Mouse (Mus musculus): ENCODE measurements around the gene Cntn2. TPM values are rescaled to one million over a fixed set of nuclear protein-coding genes. Genes with fewer than 3 reads are reported as not detected.

Gene Cntn2
- total RNA-seq, 1 experiment from 2014 or later = 0.07 TPM

- DNase-seq = peak; percentile 91
Observed at GRCm38 (mm10) chr1:132557901-132558631, 15.0 kb upstream of the Cntn2 start.

- peak; percentile 53 for DNase-seq
Observed at GRCm38 (mm10) chr1:132543789-132544188, 733 bp upstream of the Cntn2 start.

GRCm38 (mm10) chr1:132541824-132542599, 1.0 kb downstream of the Cntn2 start:
- no peak for DNase-seq

DNA sequence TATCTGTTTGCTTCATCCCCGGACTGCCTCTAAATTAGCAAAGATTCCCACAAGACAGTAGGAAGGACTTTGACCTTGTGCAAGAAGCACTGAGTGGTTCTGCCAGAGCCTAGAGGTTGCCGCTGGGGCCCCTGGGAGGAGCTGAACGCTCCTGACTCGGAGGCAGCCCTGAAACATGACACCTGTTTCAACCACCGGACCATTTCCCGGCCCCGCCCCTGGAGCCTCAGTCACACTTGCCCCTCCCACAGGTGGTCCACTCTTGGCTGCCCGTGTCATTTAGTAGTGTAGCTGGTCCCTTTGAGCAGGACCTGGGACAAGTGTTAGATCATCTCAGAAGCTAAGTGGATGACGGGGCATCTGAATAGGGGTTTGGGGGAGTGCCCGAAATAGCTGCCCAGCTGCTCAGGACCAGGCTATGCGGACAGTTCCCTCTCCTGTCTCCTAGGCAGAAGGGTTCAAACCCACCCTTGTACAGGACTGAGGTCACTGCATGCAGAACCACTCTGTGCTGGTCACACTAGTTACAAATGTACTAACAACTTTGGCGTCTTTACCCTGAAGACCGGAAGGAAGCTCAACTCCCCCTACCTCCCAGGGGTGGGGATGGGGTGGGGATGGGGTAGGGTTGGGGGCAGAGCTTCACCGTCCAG, 1.8 kb downstream of the Cntn2 start:
- peak; percentile 63 for DNase-seq

DNA sequence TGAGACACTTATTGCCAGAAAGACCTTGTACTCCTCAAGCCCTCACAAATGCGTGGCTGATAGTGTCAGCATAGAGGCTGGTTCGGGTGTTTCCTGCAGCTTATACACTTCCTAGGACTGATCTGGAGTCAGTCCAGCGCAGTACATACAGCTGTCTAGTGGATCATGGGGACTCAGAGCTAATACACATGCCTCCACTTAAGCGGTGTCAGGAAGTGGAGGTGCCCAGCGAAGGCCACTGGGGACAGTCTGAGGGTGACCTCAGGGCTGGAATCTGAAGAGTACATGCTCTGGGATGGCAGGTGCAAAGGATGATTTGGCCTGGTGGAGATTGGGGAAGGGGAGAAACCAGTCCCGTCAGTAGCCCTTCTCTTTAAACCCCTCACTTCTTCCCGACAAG, 2.4 kb downstream of the Cntn2 start:
- DNase-seq = no peak

DNA sequence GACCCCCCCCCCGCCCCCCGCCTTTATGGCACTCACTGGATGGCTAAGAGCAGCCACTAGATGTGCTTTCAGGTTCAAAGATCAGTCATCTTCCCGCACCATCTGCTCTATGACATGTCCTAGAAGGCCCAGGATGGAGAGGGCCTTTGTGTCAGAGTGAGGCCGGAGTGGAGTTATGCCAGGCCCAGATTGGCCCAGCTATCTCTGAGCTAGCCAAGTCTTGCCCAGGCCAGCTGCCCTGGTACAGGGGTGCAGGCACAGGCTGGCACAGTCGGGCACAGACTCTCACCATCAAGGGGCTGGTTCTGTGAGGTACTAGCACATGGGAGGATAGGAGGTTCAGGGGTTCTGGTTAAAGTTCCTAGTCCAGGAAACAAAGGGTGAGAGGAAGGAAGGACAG, 5.3 kb downstream of the Cntn2 start:
- DNase-seq = no peak

DNA sequence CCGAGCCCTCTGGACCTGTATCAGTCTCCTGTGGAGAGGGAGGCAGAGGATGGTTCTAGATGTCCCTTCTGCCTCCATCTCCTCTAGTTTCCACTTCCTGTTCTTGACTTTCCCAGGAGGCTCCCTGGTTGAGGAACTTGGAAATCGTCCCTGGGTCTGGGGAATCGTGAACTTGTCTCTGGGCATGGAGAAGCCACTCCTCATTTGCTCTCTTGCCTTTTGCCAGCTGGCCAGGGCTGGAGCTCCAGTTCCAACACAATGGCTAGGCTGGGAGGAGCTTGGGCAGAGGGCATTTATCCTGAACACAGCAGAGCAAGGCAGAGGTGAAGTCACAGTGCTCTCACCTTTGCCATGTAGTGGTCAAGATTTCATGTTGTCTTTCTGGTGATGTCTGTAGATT, 6.6 kb downstream of the Cntn2 start:
- no peak for DNase-seq

DNA sequence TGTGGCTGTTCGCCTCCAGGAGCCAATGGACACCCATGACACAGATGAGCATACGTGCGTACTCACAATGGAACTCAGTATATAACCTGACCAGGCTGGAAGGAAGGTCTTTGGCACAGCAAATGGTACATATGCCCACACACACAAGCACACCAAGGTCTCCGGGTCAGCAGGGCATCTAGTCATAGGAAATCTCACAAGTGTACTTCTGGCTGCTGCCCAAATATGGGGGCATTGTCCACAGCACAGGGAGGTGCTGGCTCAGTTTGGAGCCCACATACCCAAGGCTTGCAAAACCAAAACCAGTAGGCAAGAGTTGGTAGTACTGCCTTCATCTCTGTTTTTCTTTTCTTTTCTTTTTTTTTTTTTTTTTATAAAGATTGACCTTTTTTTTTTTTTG, 7.5 kb downstream of the Cntn2 start:
- no peak for DNase-seq

DNA sequence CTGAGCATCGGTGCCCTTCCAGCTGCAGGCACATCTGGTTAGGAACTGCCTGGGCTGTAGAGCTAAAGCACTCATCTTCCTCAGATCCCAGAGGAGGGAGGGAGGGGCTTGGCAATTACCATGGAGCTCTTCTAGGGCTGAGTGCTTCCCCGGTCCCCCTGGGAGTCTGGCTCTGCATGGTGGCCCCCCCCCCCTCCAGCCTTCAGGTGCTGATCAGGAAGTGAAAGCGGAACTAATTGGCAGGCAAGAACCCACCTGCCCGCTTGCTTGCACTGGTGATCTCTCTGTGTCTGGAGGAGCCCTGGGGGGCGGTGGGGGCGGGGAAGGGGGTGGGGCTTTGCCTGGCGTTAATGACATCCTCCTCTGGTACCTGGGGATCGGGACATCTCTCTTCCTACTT, 9.2 kb downstream of the Cntn2 start:
- no peak for DNase-seq

DNA sequence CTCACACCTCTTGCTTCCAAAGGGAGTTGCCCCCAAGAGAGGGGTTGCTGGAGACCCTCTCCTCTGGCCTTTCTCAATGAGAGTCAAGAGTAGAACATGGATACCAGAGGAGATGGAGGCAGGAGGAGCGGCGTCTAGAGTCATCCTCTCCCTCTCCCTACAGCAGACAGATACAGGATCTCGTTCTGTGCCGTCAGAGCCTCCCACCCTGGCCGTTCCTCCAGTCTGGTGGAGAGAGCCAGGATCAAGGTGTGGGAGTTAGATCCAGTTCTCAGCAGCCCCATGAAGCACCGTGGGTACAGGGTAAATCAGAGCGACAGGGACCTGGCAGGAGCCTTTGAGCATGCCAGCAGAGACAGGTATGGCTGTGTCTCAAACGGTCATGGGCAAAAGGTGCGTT, 10.5 kb downstream of the Cntn2 start:
- DNase-seq = no peak

GRCm38 (mm10) chr1:132530631-132531191, 12.3 kb downstream of the Cntn2 start:
- DNase-seq = no peak

DNA sequence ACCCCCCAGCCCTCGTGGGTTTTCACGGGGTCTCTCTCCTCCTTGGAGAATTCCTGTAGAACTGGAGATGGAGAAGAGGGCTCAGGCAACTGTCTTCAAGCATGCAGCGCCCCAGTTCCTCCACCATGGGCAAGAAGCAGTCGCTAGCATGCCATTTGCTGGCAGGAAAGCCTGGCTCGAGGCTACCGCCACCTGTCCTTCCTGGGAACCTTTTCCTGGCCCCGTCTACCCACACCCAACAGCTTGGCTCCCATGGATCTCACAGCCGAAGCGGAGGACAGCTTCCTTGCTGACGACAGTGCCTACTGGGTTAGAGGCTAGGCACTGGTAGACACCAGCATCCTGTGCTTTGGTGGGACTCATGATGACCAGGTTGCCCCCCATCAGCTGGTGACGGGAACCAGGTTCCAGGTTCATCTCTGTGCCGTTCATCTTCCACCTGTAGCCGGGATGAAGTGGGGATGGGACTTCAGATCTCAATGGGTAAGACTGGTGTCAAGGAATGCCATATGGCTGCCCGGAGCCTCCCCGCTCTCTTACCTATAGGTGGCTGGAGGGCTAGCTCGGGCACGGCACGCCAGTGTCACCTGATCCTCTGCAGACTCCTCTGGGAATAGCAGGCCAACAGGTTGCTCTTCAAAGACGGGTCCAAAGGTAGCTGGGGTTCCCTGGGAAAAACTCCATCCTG, 14.3 kb downstream of the Cntn2 start:
- no peak for DNase-seq

DNA sequence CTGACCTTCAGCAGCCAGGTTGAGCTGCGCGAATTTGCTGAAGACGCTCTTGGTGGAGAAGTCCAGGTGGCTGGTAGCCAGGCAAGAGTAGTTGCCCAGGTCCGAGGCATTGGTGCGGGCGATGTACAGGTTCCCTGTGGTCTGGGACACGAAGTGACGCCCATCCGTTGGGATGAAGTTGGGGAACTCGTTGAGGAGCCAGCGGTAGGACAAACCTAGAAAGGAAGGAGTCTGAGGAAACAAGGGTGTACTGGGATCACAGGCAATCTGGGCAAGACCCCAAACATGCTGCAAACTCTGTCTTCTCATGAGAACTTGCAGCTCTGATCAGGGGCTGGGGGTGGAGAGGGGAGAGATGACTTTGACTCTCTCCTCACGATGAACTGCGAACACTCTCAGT, 15.0 kb downstream of the Cntn2 start:
- DNase-seq = no peak

- DNase-seq = peak; percentile 84
Observed at GRCm38 (mm10) chr1:132525832-132526231, 17.2 kb downstream of the Cntn2 start.

GRCm38 (mm10) chr1:132523920-132524319, 19.1 kb downstream of the Cntn2 start:
- peak; percentile 37 for DNase-seq

DNA sequence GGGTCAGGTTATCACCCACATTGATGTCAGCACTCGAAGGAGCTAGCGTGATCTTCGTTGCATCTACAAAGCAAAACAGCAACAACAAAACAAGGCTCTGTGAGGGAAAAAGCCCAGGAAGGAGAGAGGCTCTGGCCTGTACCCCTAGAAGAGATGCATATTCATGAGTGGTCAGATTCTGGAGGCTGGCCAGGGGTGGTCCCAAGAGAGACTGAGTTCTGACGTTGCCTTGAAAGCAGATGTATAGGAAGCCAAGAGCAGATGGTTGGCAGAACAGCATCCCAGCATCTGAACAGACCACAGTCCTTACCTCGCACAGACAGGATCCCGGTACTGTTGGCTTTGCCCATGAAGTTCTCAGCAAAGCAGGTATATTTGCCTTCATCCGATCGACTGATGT, 20.0 kb downstream of the Cntn2 start:
- DNase-seq = no peak

- DNase-seq = peak; percentile 86
Observed at GRCm38 (mm10) chr1:132520764-132521163, 22.3 kb downstream of the Cntn2 start.

DNA sequence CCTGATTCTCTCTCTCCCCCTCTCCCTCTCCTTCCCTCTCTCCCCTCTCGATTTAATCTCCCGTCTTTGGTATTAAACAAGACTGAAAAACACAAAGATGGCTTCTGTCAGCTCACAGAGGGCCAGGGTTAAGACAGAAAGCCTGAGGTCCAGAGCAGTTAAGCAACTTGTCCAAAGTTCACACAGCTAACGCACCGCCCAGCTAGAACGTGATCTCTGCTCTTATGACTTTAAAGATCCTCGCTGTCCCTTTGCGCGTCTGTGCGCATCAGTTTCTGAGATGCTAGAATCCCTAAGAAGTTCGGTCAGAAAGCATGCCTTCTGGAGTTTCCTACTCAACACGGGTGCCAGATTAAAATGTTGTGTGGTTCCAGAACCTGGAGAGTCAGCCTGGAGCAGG, 23.3 kb downstream of the Cntn2 start:
- no peak for DNase-seq

DNA sequence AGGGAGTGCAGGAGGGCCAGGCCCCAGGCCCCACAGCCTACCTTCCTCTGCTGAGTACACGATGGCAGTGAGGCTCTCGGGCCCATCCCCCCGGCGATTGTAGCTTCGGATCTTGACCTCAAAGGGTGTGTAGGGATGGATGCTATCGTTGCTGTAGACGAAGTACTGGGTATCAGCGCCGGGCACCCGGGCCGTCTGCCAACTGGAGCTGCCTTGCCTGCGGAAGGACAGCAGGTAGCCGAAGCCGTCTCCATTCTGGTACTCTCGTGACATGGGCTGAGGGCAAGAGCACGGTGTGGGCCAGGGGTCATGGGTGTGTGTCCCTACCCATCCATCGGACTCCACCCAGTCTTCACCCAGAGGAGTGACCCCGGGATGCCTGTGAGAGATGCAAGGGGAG, 24.4 kb downstream of the Cntn2 start:
- DNase-seq = no peak

- no peak for DNase-seq
Observed at GRCm38 (mm10) chr1:132516776-132517175, 26.3 kb downstream of the Cntn2 start.

DNA sequence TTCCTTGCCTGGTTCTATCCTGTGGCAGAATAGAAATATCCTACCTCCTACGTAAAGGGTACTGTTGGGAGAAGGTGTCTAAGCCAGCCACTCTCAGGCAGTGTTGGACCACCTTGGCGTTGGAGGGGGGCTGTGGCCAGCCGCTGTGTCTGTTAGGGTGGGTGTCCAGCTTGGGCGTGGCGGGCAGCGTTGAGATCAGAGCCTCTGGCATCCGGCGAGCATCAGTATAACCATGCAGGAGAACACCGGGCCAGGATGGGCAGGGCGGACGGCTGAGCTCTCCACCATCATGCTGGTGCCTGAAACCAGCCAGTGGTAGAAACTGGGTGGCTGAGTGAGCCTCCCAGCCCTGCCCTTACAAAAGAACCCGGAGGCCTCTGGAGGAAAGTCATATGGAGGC, 27.7 kb downstream of the Cntn2 start:
- DNase-seq = no peak

DNA sequence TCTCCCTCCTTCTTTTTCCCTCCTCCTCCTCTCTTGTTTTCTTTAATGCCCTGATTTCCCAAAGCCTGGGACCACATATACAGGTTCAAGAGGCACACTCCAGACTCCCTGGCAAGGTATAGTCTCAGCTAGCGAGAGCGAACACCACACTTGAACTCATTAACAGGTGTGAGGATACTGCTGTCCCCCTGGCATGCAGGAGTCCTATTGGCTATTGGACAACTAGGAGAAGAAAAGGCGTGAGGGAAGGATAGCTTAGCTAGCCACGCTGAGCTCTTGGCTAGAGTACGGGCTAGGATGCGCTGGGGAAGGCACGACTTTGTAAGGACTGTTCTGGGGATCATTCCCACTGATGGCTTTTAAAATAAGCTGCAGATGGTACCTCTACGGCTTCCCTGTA, 30.9 kb downstream of the Cntn2 start:
- no peak for DNase-seq
